ENCODE assay signal across 9 mouse cellular contexts in genomic region chr11:73071839-73072238, GRCm38 (mm10). TPM values are rescaled to one million over a fixed set of nuclear protein-coding genes. Genes with fewer than 3 reads are reported as not detected.
DNase-seq lines count a peak whose midpoint lies in the region; ATAC-seq and TF ChIP-seq lines count a peak whose summit lies in the region.
"Had no signal": no experiment of that assay in that cellular context is flagged by ENCODE, and none has a peak within 500 bp of the region (broad histone marks: within the 10 kb centered on the region; RNA-seq: fewer than 3 reads in every experiment).

No protein-coding gene starts in this region.

- peak; percentile 63 for TF ChIP-seq CTCF in forebrain, postnatal 0 days (IDR thresholded peaks at IDR 0.05; ENCODE audit: low read depth)
- peak; percentile 76 for TF ChIP-seq CTCF in liver, adult 2 months (IDR thresholded peaks at IDR 0.05; ENCODE audit: low read depth, low read length)
- peak; percentile 71 for TF ChIP-seq CTCF in stomach, postnatal 0 days (IDR thresholded peaks at IDR 0.05; ENCODE audit: low read depth)

- H3K9me3 ChIP-seq in forebrain, postnatal 0 days (ENCODE audit: low read length): no peaks in the 10 kb centered on the region
- H3K9me3 ChIP-seq in forebrain, embryonic 13.5 days (replicated peaks): no peaks in the 10 kb centered on the region
- H3K9me3 ChIP-seq in liver, embryonic 11.5 days (ENCODE audit: control insufficient read depth, low read length): no peaks in the 10 kb centered on the region
- H3K9me3 ChIP-seq in stomach, postnatal 0 days (ENCODE audit: control insufficient read depth, low read length): no peaks in the 10 kb centered on the region
- H3K9me3 ChIP-seq: heart, embryonic 15.5 days had no signal

- WGBS in forebrain, postnatal 0 days: 86% methylated on average over 3 of the region's 3 CpGs
- WGBS in forebrain, embryonic 13.5 days: 81% methylated on average over 3 of the region's 3 CpGs
- 85% methylated on average over 3 of the region's 3 CpGs for WGBS in liver, adult 2 months
- WGBS in liver, embryonic 11.5 days: 70% methylated on average over 3 of the region's 3 CpGs
- 88% methylated on average over 3 of the region's 3 CpGs for WGBS in stomach, postnatal 0 days

- ATAC-seq in forebrain, postnatal 0 days: no peak
- no peak for ATAC-seq in forebrain, embryonic 13.5 days
- ATAC-seq in liver, embryonic 11.5 days (replicated peaks; ENCODE audit: low FRiP score): no peak
- ATAC-seq in granulocyte monocyte progenitor cell, adult 5-6 weeks (replicated peaks; ENCODE audit: poor library complexity, severe bottlenecking): peak; percentile 62
- no peak for ATAC-seq in stomach, postnatal 0 days (ENCODE audit: low FRiP score, low TSS enrichment)

- H3K79me2 ChIP-seq in liver, adult 2 months (ENCODE audit: control insufficient read depth, insufficient read depth, low read length): no peaks in the 10 kb centered on the region

- H3K27me3 ChIP-seq in forebrain, postnatal 0 days (ENCODE audit: insufficient read depth, low read length): no peaks in the 10 kb centered on the region
- no peaks in the 10 kb centered on the region for H3K27me3 ChIP-seq in forebrain, embryonic 13.5 days
- H3K27me3 ChIP-seq in liver, adult 2 months (ENCODE audit: control insufficient read depth, insufficient read depth, low read length): no peaks in the 10 kb centered on the region
- no peaks in the 10 kb centered on the region for H3K27me3 ChIP-seq in liver, embryonic 11.5 days (replicated peaks; ENCODE audit: control insufficient read depth, insufficient read depth, low read length)
- no peaks in the 10 kb centered on the region for H3K27me3 ChIP-seq in stomach, postnatal 0 days (ENCODE audit: control insufficient read depth, insufficient read depth, low read length)
- H3K27me3 ChIP-seq: heart, embryonic 15.5 days had no signal

- H3K9ac ChIP-seq in forebrain, postnatal 0 days: no peak overlapping the region
- no peak overlapping the region for H3K9ac ChIP-seq in forebrain, embryonic 13.5 days
- H3K9ac ChIP-seq in liver, adult 2 months (ENCODE audit: low read depth, low read length): no peak overlapping the region
- H3K9ac ChIP-seq in liver, embryonic 11.5 days (ENCODE audit: low read depth, low read length): no peak overlapping the region
- H3K9ac ChIP-seq in stomach, postnatal 0 days (ENCODE audit: low read length): no peak overlapping the region
- H3K9ac ChIP-seq: heart, embryonic 15.5 days had no signal

- no peak overlapping the region for H3K4me3 ChIP-seq in forebrain, postnatal 0 days (ENCODE audit: low read depth, low read length)
- no peak overlapping the region for H3K4me3 ChIP-seq in forebrain, embryonic 13.5 days
- H3K4me3 ChIP-seq in liver, adult 2 months (ENCODE audit: insufficient read depth, low read depth, low read length): no peak overlapping the region
- H3K4me3 ChIP-seq in liver, embryonic 11.5 days (ENCODE audit: low read depth, low read length): no peak overlapping the region
- no peak overlapping the region for H3K4me3 ChIP-seq in stomach, postnatal 0 days (ENCODE audit: low read depth, low read length)
- H3K4me3 ChIP-seq: heart, embryonic 15.5 days had no signal

- no peak for DNase-seq in forebrain, postnatal 0 days
- DNase-seq in liver, adult 2 months (ENCODE audit: extremely low read depth, low read depth, low spot score): no peak
- no peak for DNase-seq in liver, embryonic 11.5 days (ENCODE audit: low spot score)
- peak; percentile 18 for DNase-seq in ES-CJ7 (ENCODE audit: low read depth, low spot score)
- peak; percentile 42 for DNase-seq in stomach, postnatal 0 days (ENCODE audit: low spot score)
- DNase-seq in frontal cortex, postnatal 10 days (ENCODE audit: low spot score in 2 of 2): no peak

- H3K4me1 ChIP-seq in forebrain, postnatal 0 days (ENCODE audit: insufficient read depth): no peaks in the 10 kb centered on the region
- H3K4me1 ChIP-seq in forebrain, embryonic 13.5 days: no peaks in the 10 kb centered on the region
- H3K4me1 ChIP-seq in liver, adult 2 months (ENCODE audit: control insufficient read depth, insufficient read depth, low read length): peaks cover 6% of the 10 kb centered on the region
- no peaks in the 10 kb centered on the region for H3K4me1 ChIP-seq in liver, embryonic 11.5 days (replicated peaks; ENCODE audit: control insufficient read depth, insufficient read depth, low read length)
- H3K4me1 ChIP-seq in stomach, postnatal 0 days (replicated peaks; ENCODE audit: control insufficient read depth, insufficient read depth): no peaks in the 10 kb centered on the region
- H3K4me1 ChIP-seq: heart, embryonic 15.5 days had no signal

- no peak overlapping the region for H3K4me2 ChIP-seq in forebrain, postnatal 0 days (ENCODE audit: low read depth)
- no peak overlapping the region for H3K4me2 ChIP-seq in forebrain, embryonic 13.5 days
- no peak overlapping the region for H3K4me2 ChIP-seq in liver, embryonic 11.5 days
- no peak overlapping the region for H3K4me2 ChIP-seq in stomach, postnatal 0 days (replicated peaks; ENCODE audit: low read depth)
- H3K4me2 ChIP-seq: heart, embryonic 15.5 days had no signal

- TF ChIP-seq EP300 in stomach, postnatal 0 days (optimal IDR thresholded peaks at IDR 0.05): no peak

- H3K27ac ChIP-seq in forebrain, postnatal 0 days (ENCODE audit: low read depth, low read length): no peak overlapping the region
- no peak overlapping the region for H3K27ac ChIP-seq in forebrain, embryonic 13.5 days
- no peak overlapping the region for H3K27ac ChIP-seq in liver, adult 2 months (replicated peaks; ENCODE audit: insufficient read depth, low read depth, low read length)
- no peak overlapping the region for H3K27ac ChIP-seq in liver, embryonic 11.5 days (ENCODE audit: low read depth, low read length)
- H3K27ac ChIP-seq in stomach, postnatal 0 days (replicated peaks): no peak overlapping the region
- H3K27ac ChIP-seq: heart, embryonic 15.5 days had no signal

- H3K36me3 ChIP-seq in forebrain, postnatal 0 days (ENCODE audit: insufficient read depth): peaks cover 56% of the 10 kb centered on the region
- peaks cover 85% of the 10 kb centered on the region for H3K36me3 ChIP-seq in forebrain, embryonic 13.5 days (ENCODE audit: poor library complexity, severe bottlenecking)
- peaks cover 54% of the 10 kb centered on the region for H3K36me3 ChIP-seq in liver, adult 2 months (ENCODE audit: control insufficient read depth, insufficient read depth, low read length)
- H3K36me3 ChIP-seq in liver, embryonic 11.5 days (ENCODE audit: control insufficient read depth, insufficient read depth, low read length): peaks cover 42% of the 10 kb centered on the region
- peaks cover 31% of the 10 kb centered on the region for H3K36me3 ChIP-seq in stomach, postnatal 0 days (ENCODE audit: control insufficient read depth, insufficient read depth, low read length)

- no peak for TF ChIP-seq POLR2A in liver, adult 2 months (IDR thresholded peaks at IDR 0.05; ENCODE audit: extremely low read depth, insufficient read depth, low read length)

RNA-seq across cellular contexts. Expression of gene Itgae, which starts 18.5 kb away (rescaled TPM):
- total RNA-seq in forebrain, postnatal 0 days (2014; rRNA removed): 0.08 and 0.24 TPM in 2 replicates
- polyA plus RNA-seq in forebrain, postnatal 0 days (2015; fragmentation: Nextera tagmentation; extraction: Ambion mirVana): 0.20 and 0.21 TPM in 2 replicates
- polyA plus RNA-seq in forebrain, embryonic 13.5 days (2015; fragmentation: Nextera tagmentation; extraction: Ambion mirVana): 0.27 and 0.29 TPM in 2 replicates
- total RNA-seq in liver, adult 2 months (2014; rRNA removed): 0.18 and 0.27 TPM in 2 replicates
- polyA plus RNA-seq in liver, adult 2 months (2012; rRNA removed): 0.17 and 0.19 TPM in 2 replicates
- 0.43 and 0.60 TPM in 2 replicates for polyA plus RNA-seq in liver, embryonic 11.5 days (2014; fragmentation: Nextera tagmentation; extraction: Ambion mirVana)
- 0.68 TPM in 1 of 2 replicates, not detected in the other for total RNA-seq in granulocyte monocyte progenitor cell, adult 5-6 weeks (2014; fragmentation: Nextera tagmentation)
- total RNA-seq in granulocyte monocyte progenitor cell, adult 5-6 weeks (2017): 0.77 TPM in 1 of 2 replicates, not detected in the other
- 0.13 and 0.15 TPM in 2 replicates for polyA plus RNA-seq in stomach, postnatal 0 days (2015; fragmentation: Nextera tagmentation; extraction: Ambion mirVana)

RNA-seq across cellular contexts. Expression of gene Ncbp3, which starts 24.3 kb away (rescaled TPM):
- total RNA-seq in forebrain, postnatal 0 days (2014; rRNA removed): 8.5 and 11.0 TPM in 2 replicates
- 3.6 and 6.1 TPM in 2 replicates for polyA plus RNA-seq in forebrain, postnatal 0 days (2015; fragmentation: Nextera tagmentation; extraction: Ambion mirVana)
- 12.8 and 13.4 TPM in 2 replicates for polyA plus RNA-seq in forebrain, embryonic 13.5 days (2015; fragmentation: Nextera tagmentation; extraction: Ambion mirVana)
- total RNA-seq in liver, adult 2 months (2014; rRNA removed): 3.7 and 3.8 TPM in 2 replicates
- polyA plus RNA-seq in liver, adult 2 months (2012; rRNA removed): 1.3 TPM in 2 replicates
- 11.1 and 11.8 TPM in 2 replicates for polyA plus RNA-seq in liver, embryonic 11.5 days (2014; fragmentation: Nextera tagmentation; extraction: Ambion mirVana)
- total RNA-seq in granulocyte monocyte progenitor cell, adult 5-6 weeks (2014; fragmentation: Nextera tagmentation): 10.1 and 13.2 TPM in 2 replicates
- total RNA-seq in granulocyte monocyte progenitor cell, adult 5-6 weeks (2017): 12.6 and 15.6 TPM in 2 replicates
- polyA plus RNA-seq in stomach, postnatal 0 days (2015; fragmentation: Nextera tagmentation; extraction: Ambion mirVana): 4.9 TPM in 2 replicates

RNA-seq across cellular contexts. Expression of gene Camkk1, which starts 53.0 kb away (rescaled TPM):
- total RNA-seq in forebrain, postnatal 0 days (2014; rRNA removed): 24.2 and 26.3 TPM in 2 replicates
- polyA plus RNA-seq in forebrain, postnatal 0 days (2015; fragmentation: Nextera tagmentation; extraction: Ambion mirVana): 22.9 and 25.1 TPM in 2 replicates
- polyA plus RNA-seq in forebrain, embryonic 13.5 days (2015; fragmentation: Nextera tagmentation; extraction: Ambion mirVana): 10.3 and 11.8 TPM in 2 replicates
- 0.28 and 0.54 TPM in 2 replicates for total RNA-seq in liver, adult 2 months (2014; rRNA removed)
- polyA plus RNA-seq in liver, adult 2 months (2012; rRNA removed): 0.12 and 0.24 TPM in 2 replicates
- polyA plus RNA-seq in liver, embryonic 11.5 days (2014; fragmentation: Nextera tagmentation; extraction: Ambion mirVana): 2.6 and 3.0 TPM in 2 replicates
- total RNA-seq in granulocyte monocyte progenitor cell, adult 5-6 weeks (2014; fragmentation: Nextera tagmentation): 0.49 and 0.86 TPM in 2 replicates
- total RNA-seq in granulocyte monocyte progenitor cell, adult 5-6 weeks (2017): 1.5 and 3.1 TPM in 2 replicates
- 6.7 and 7.1 TPM in 2 replicates for polyA plus RNA-seq in stomach, postnatal 0 days (2015; fragmentation: Nextera tagmentation; extraction: Ambion mirVana)

Comparison
In these comparisons a context has a peak if more than half of its experiments do, and no peak if none do; other contexts are left out.
1. DNase-seq: peak in ES-CJ7 (single experiment) and stomach, postnatal 0 days (single experiment); none in forebrain, postnatal 0 days (single experiment), liver, adult 2 months (single experiment), liver, embryonic 11.5 days (single experiment) and frontal cortex, postnatal 10 days (0 of 2).
2. Peak in every context shown above with its lines, with median percentiles within 50 percentile points of each other: CTCF ChIP-seq.